ENCODE assay signal across 25 mouse cellular contexts in genomic region chr1:132351058-132351457, GRCm38 (mm10). TPM values are rescaled to one million over a fixed set of nuclear protein-coding genes. Genes with fewer than 3 reads are reported as not detected.
DNase-seq lines count a peak whose midpoint lies in the region; ATAC-seq and TF ChIP-seq lines count a peak whose summit lies in the region.
"Had no signal": no experiment of that assay in that cellular context is flagged by ENCODE, and none has a peak within 500 bp of the region (broad histone marks: within the 10 kb centered on the region; RNA-seq: fewer than 3 reads in every experiment).

No protein-coding gene starts in this region.

- intact Hi-C loops in heart, adult 2 months (cut with DNase I) = no loop called here

- WGBS in heart, adult 2 months = 97% methylated on average over 4 of the region's 4 CpGs
- WGBS in liver, embryonic 14.5 days (ENCODE audit: insufficient replicate concordance) = 83% methylated on average over 4 of the region's 4 CpGs

- no peak for TF ChIP-seq POLR2A in heart, adult 2 months (IDR thresholded peaks at IDR 0.05; ENCODE audit: insufficient read depth, low read depth, low read length)
- no peak for TF ChIP-seq POLR2A in ES-Bruce4 (IDR thresholded peaks at IDR 0.05; ENCODE audit: insufficient read depth, low read length)

- no peak for TF ChIP-seq EP300 in heart, adult 2 months (IDR thresholded peaks at IDR 0.05; ENCODE audit: insufficient read depth, low read depth, low read length)
- TF ChIP-seq EP300 in liver, embryonic 14.5 days (IDR thresholded peaks at IDR 0.05; ENCODE audit: low read depth) = no peak
- TF ChIP-seq EP300 in ES-Bruce4 (IDR thresholded peaks at IDR 0.05; ENCODE audit: insufficient read depth, low read depth, low read length) = no peak

- H3K27me3 ChIP-seq in heart, adult 2 months (ENCODE audit: control insufficient read depth, insufficient read depth, low read length) = no peaks in the 10 kb centered on the region
- H3K27me3 ChIP-seq in liver, embryonic 14.5 days (ENCODE audit: control insufficient read depth, insufficient read depth, low read length) = no peaks in the 10 kb centered on the region
- no peaks in the 10 kb centered on the region for H3K27me3 ChIP-seq in ES-Bruce4 (ENCODE audit: control insufficient read depth, insufficient read depth, low read length, poor library complexity, severe bottlenecking)
- H3K27me3 ChIP-seq: CH12.LX; forebrain, embryonic 13.5 days; midbrain, embryonic 15.5 days had no signal

- no peaks in the 10 kb centered on the region for H3K36me3 ChIP-seq in heart, adult 2 months (ENCODE audit: control insufficient read depth, insufficient read depth, low read length)
- peaks cover 18% of the 10 kb centered on the region for H3K36me3 ChIP-seq in liver, embryonic 14.5 days (replicated peaks; ENCODE audit: control insufficient read depth, insufficient read depth, low read depth)
- no peaks in the 10 kb centered on the region for H3K36me3 ChIP-seq in ES-Bruce4 (ENCODE audit: control insufficient read depth, insufficient read depth, low read length, poor library complexity, severe bottlenecking)
- H3K36me3 ChIP-seq: heart, embryonic 10.5 days; midbrain, embryonic 15.5 days had no signal

- no peak overlapping the region for H3K9ac ChIP-seq in heart, adult 2 months (ENCODE audit: low read depth, low read length)
- H3K9ac ChIP-seq in liver, embryonic 14.5 days (replicated peaks) = no peak overlapping the region
- no peak overlapping the region for H3K9ac ChIP-seq in ES-Bruce4 (ENCODE audit: low read depth, poor library complexity, severe bottlenecking)
- H3K9ac ChIP-seq: forebrain, embryonic 13.5 days; midbrain, embryonic 15.5 days had no signal

- H3K27ac ChIP-seq in heart, adult 2 months = no peak overlapping the region
- H3K27ac ChIP-seq in liver, embryonic 14.5 days = no peak overlapping the region
- no peak overlapping the region for H3K27ac ChIP-seq in ES-Bruce4 (ENCODE audit: insufficient read depth, low read length)
- H3K27ac ChIP-seq: forebrain, embryonic 13.5 days; heart, embryonic 10.5 days; midbrain, embryonic 15.5 days had no signal

- TF ChIP-seq CTCF in heart, adult 2 months (IDR thresholded peaks at IDR 0.05) = peak; percentile 35
- peak; percentile 61 for TF ChIP-seq CTCF in liver, embryonic 14.5 days (IDR thresholded peaks at IDR 0.05; ENCODE audit: low read depth)
- TF ChIP-seq CTCF in ES-Bruce4 (IDR thresholded peaks at IDR 0.05; ENCODE audit: low read depth, low read length) = peak; percentile 3

- DNase-seq in heart, adult 2 months = no peak
- no peak for DNase-seq in heart, postnatal 4 days
- no peak for DNase-seq in liver, embryonic 14.5 days (ENCODE audit: low read depth in 3 of 3, low spot score in 3 of 3)
- DNase-seq in liver (no peak), R1 (ENCODE audit: low read depth, low spot score) (peak; percentile 61)
- DNase-seq: adrenal gland, postnatal 36 days; B cell, adult 2 months; cerebellum, adult 11 months; kidney, adult 18-20 months; lung, adult 2 months; lung, postnatal 4 days; thymus, adult 18-20 months; thymus, postnatal 36 days had no signal

- ATAC-seq in liver, embryonic 14.5 days (ENCODE audit: insufficient read depth) = no peak
- no peak for ATAC-seq in frontal cortex, adult (ENCODE audit: low TSS enrichment)
- ATAC-seq: forebrain, embryonic 13.5 days; hindbrain, embryonic 16.5 days; midbrain, embryonic 15.5 days had no signal

- H3K4me1 ChIP-seq in heart, adult 2 months (ENCODE audit: control insufficient read depth, insufficient read depth, low read length) = peaks cover 24% of the 10 kb centered on the region
- no peaks in the 10 kb centered on the region for H3K4me1 ChIP-seq in liver, embryonic 14.5 days (replicated peaks; ENCODE audit: control insufficient read depth in 2 of 2, insufficient read depth in 2 of 2, low read length in 1 of 2)
- H3K4me1 ChIP-seq in ES-Bruce4 (ENCODE audit: control insufficient read depth, insufficient read depth, low read length) = no peaks in the 10 kb centered on the region

- no peak overlapping the region for H3K4me2 ChIP-seq in liver, embryonic 14.5 days (ENCODE audit: low read depth)
- H3K4me2 ChIP-seq: forebrain, embryonic 13.5 days; liver, embryonic 11.5 days; midbrain, embryonic 15.5 days had no signal

- peaks cover 2% of the 10 kb centered on the region; the same call in 1 of the 2 replicates for H3K9me3 ChIP-seq in liver, embryonic 14.5 days (ENCODE audit: control insufficient read depth, low read length)
- peaks cover 3% of the 10 kb centered on the region for H3K9me3 ChIP-seq in ES-Bruce4 (replicated peaks; ENCODE audit: control insufficient read depth, insufficient read depth, low read length, poor library complexity, severe bottlenecking)
- H3K9me3 ChIP-seq: forebrain, embryonic 13.5 days; heart, embryonic 10.5 days; midbrain, embryonic 15.5 days had no signal

- H3K79me2 ChIP-seq in heart, adult 2 months (replicated peaks; ENCODE audit: control insufficient read depth, insufficient read depth, low read length) = no peaks in the 10 kb centered on the region

- H3K4me3 ChIP-seq in heart, adult 2 months = no peak overlapping the region
- H3K4me3 ChIP-seq in liver, embryonic 14.5 days (ENCODE audit: insufficient read depth in 1 of 2, low read depth in 2 of 2, low read length in 2 of 2) = no peak overlapping the region
- H3K4me3 ChIP-seq in ES-Bruce4 (ENCODE audit: low read depth, low read length) = no peak overlapping the region
- H3K4me3 ChIP-seq: forebrain, embryonic 13.5 days; heart, embryonic 10.5 days; midbrain, embryonic 15.5 days; myocyte had no signal

RNA-seq across cellular contexts. Expression of gene Nuak2, which starts 35.1 kb away (rescaled TPM):
- total RNA-seq in heart, adult 2 months (2021) = 1 to 10 TPM; 4.1 to 4.3 TPM
- polyA plus RNA-seq in heart, adult 2 months (2012; rRNA removed) = 2.8 and 4.0 TPM in 2 replicates
- total RNA-seq in heart, postnatal 4 days (2021) = 1 to 10 TPM; 5.3 to 5.8 TPM
- polyA plus RNA-seq in liver, embryonic 14.5 days (2012; rRNA removed) = 1.0 and 1.2 TPM in 2 replicates
- 2.0 and 2.1 TPM in 2 replicates for polyA plus RNA-seq in liver, embryonic 14.5 days (2014; fragmentation: Nextera tagmentation; extraction: Ambion mirVana)
- polyA plus RNA-seq in ES-Bruce4 (2011; ENCODE audit: insufficient read depth, insufficient read length, low read depth, missing spikeins) = 20.0 and 21.7 TPM in 2 replicates

RNA-seq across cellular contexts. Expression of gene Tmcc2, which starts 40.0 kb away (rescaled TPM):
- total RNA-seq in heart, adult 2 months (2021) = 10 to 100 TPM; 21.9 to 25.4 TPM
- polyA plus RNA-seq in heart, adult 2 months (2012; rRNA removed) = 17.5 and 19.4 TPM in 2 replicates
- total RNA-seq in heart, postnatal 4 days (2021) = 10 to 100 TPM; 17.0 to 17.5 TPM
- 327 and 335 TPM in 2 replicates for polyA plus RNA-seq in liver, embryonic 14.5 days (2012; rRNA removed)
- 285 and 306 TPM in 2 replicates for polyA plus RNA-seq in liver, embryonic 14.5 days (2014; fragmentation: Nextera tagmentation; extraction: Ambion mirVana)
- polyA plus RNA-seq in ES-Bruce4 (2011; ENCODE audit: insufficient read depth, insufficient read length, low read depth, missing spikeins) = 11.0 and 11.1 TPM in 2 replicates

RNA-seq across cellular contexts. Expression of gene Klhdc8a, which starts 52.6 kb away (rescaled TPM):
- total RNA-seq in heart, adult 2 months (2021) = 10 to 100 TPM; 15.4 to 21.0 TPM
- polyA plus RNA-seq in heart, adult 2 months (2012; rRNA removed) = 15.9 and 18.7 TPM in 2 replicates
- total RNA-seq in heart, postnatal 4 days (2021) = 1 to 10 TPM; 4.1 to 5.8 TPM
- 0.01 and 0.04 TPM in 2 replicates for polyA plus RNA-seq in liver, embryonic 14.5 days (2012; rRNA removed)
- polyA plus RNA-seq in liver, embryonic 14.5 days (2014; fragmentation: Nextera tagmentation; extraction: Ambion mirVana) = 0.03 and 0.13 TPM in 2 replicates
- 0.60 and 0.72 TPM in 2 replicates for polyA plus RNA-seq in ES-Bruce4 (2011; ENCODE audit: insufficient read depth, insufficient read length, low read depth, missing spikeins)
- total RNA-seq: CH12.LX; hematopoietic stem cell, adult 5-6 weeks; megakaryocyte-erythroid progenitor cell, adult 5-6 weeks had no signal
- polyA plus RNA-seq: limb, embryonic 11.5 days had no signal

Comparison
In these comparisons a context has a peak if more than half of its experiments do, and no peak if none do; other contexts are left out.
1. CTCF ChIP-seq: peak in every context shown above with its lines; median percentile 61 in liver, embryonic 14.5 days; 35 in heart, adult 2 months; 3 in ES-Bruce4.
2. RNA of gene Tmcc2, which starts 40.0 kb away (polyA plus RNA-seq): 285 to 335 TPM in liver, embryonic 14.5 days; 17.5 to 19.4 TPM in heart, adult 2 months and 11.0 to 11.1 TPM in ES-Bruce4; every median in the first group is over 10 times any median in the second.